ENCODE assay signal across 25 mouse cellular contexts in the genomic region with DNA sequence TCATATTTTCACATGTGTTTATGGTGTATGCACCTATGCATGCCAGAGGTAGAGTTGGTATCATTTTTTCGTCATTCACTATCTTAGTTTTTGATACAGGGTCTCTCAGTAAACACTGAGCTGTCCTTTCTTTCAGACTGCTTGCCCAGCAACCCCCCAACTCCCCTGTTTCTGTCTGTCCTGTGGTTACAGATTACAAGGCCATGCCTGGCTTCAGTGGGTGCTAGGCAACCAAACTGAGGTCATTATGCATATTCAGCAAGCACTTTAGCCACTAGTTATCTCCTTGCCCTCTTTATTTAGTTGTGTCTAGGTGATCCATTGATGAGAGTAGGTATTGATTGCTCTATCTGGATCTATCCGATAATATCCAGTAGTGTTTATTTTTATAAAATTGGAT. TPM values are rescaled to one million over a fixed set of nuclear protein-coding genes. Genes with fewer than 3 reads are reported as not detected.
"Had no signal": no experiment of that assay in that cellular context is flagged by ENCODE, and none has a peak within 500 bp of the region (broad histone marks: within the 10 kb centered on the region; RNA-seq: fewer than 3 reads in every experiment).

No protein-coding gene starts in this region.

- H3K27me3 ChIP-seq: intestine, embryonic 15.5 days; liver, embryonic 15.5 days; midbrain, embryonic 12.5 days; neural tube, embryonic 15.5 days had no signal

- H3K4me2 ChIP-seq: intestine, embryonic 15.5 days; liver, embryonic 11.5 days; liver, embryonic 15.5 days; midbrain, embryonic 12.5 days; neural tube, embryonic 15.5 days had no signal

- ATAC-seq: intestine, embryonic 15.5 days; lung, postnatal 0 days had no signal

- H3K4me1 ChIP-seq: intestine, embryonic 15.5 days; limb, embryonic 10.5 days; liver, embryonic 15.5 days; neural tube, embryonic 15.5 days had no signal

- H3K36me3 ChIP-seq: intestine, embryonic 15.5 days; limb, embryonic 10.5 days; liver, embryonic 15.5 days; midbrain, embryonic 12.5 days; neural tube, embryonic 15.5 days had no signal

- H3K9me3 ChIP-seq: intestine, embryonic 15.5 days; limb, embryonic 10.5 days; liver, embryonic 15.5 days; midbrain, embryonic 12.5 days; neural tube, embryonic 15.5 days had no signal

- H3K27ac ChIP-seq: intestine, embryonic 15.5 days; layer of hippocampus, adult 2 months; limb, embryonic 10.5 days; liver, embryonic 15.5 days; midbrain, embryonic 12.5 days; neural tube, embryonic 15.5 days had no signal

- DNase-seq: kidney, adult 18-20 months; kidney, postnatal 10 days; kidney, postnatal 4 days; lung, adult 2 months; lung, postnatal 36 days; right cerebral cortex, adult 18-20 months; right cerebral cortex, postnatal 25 days; thymus, postnatal 36 days had no signal

- H3K4me3 ChIP-seq: intestine, embryonic 15.5 days; layer of hippocampus, adult 2 months; limb, embryonic 10.5 days; liver, embryonic 15.5 days; midbrain, embryonic 12.5 days; neural tube, embryonic 15.5 days had no signal

- H3K9ac ChIP-seq: intestine, embryonic 15.5 days; liver, embryonic 15.5 days; midbrain, embryonic 12.5 days; neural tube, embryonic 15.5 days had no signal

RNA-seq across cellular contexts. Expression of a gene that starts 14.4 kb away (rescaled TPM):
- total RNA-seq: layer of hippocampus, adult 2 months; layer of hippocampus, postnatal 14 days; left cerebral cortex, adult 18-20 months; left cerebral cortex, postnatal 14 days; megakaryocyte progenitor cell, adult 5-6 weeks had no signal
- polyA plus RNA-seq: intestine, embryonic 15.5 days; kidney, embryonic 14.5 days; limb, embryonic 10.5 days; limb, embryonic 14.5 days; liver, embryonic 11.5 days; liver, embryonic 15.5 days; lung, adult 2 months; lung, postnatal 0 days; midbrain, embryonic 12.5 days; neural tube, embryonic 15.5 days; small intestine, adult 2 months; stomach, embryonic 16.5 days; thymus, postnatal 0 days had no signal
